Mouse (Mus musculus) small intestine, adult 2 months (tissue): ENCODE data around the gene Egflam. TPM values are rescaled to one million over a fixed set of nuclear protein-coding genes. Genes with fewer than 3 reads are reported as not detected.
A peak's percentile ranks its signal among the peaks of the same experiment; 100 is the strongest.

ENCODE experiments used
- H3K27ac ChIP-seq: fragments of 200-500 bp; 2 replicates; pipeline ENCODE4 v1.5.1; 2012; ENCODE audit warnings: low read depth, low read length, control low read depth, inconsistent platforms; ENCODE audit not compliant: insufficient read depth
- H3K27me3 ChIP-seq: fragments of 200-500 bp; 2 replicates; pipeline ENCODE4 v1.6.1; 2012; ENCODE audit warnings: mild to moderate bottlenecking, moderate library complexity, low read length, inconsistent platforms; ENCODE audit not compliant: control insufficient read depth, insufficient read depth
- H3K36me3 ChIP-seq: fragments of 200-500 bp; 2 replicates; pipeline ENCODE4 v1.6.1; 2012; ENCODE audit warnings: mild to moderate bottlenecking, low read length, control low read depth, inconsistent platforms; ENCODE audit not compliant: control insufficient read depth, insufficient read depth
- H3K4me1 ChIP-seq: fragments of 200-500 bp; 2 replicates; pipeline ENCODE4 v1.6.1; 2012; ENCODE audit warnings: low read length, inconsistent platforms, mixed read lengths; ENCODE audit not compliant: control insufficient read depth, insufficient read depth, insufficient read length
- H3K4me3 ChIP-seq: fragments of 200-500 bp; 2 replicates; pipeline ENCODE4 v1.5.1; 2012; ENCODE audit warnings: low read depth, mild to moderate bottlenecking, control low read depth, inconsistent platforms, low read length, moderate library complexity
- CTCF ChIP-seq: fragments of 200-500 bp; IDR thresholded peaks from 2 replicates; pipeline ENCODE4 v1.5.1; 2012; ENCODE audit warnings: low read depth, mild to moderate bottlenecking, control low read depth, inconsistent platforms, low read length, moderate library complexity, mixed read lengths; ENCODE audit not compliant: insufficient replicate concordance, insufficient read length; ENCODE audit errors: extremely low read depth
- POLR2A ChIP-seq: fragments of 200-500 bp; IDR thresholded peaks from 2 replicates; pipeline ENCODE4 v1.6.1; 2012; ENCODE audit warnings: low read depth, mild to moderate bottlenecking, control low read depth, inconsistent platforms, low read length, moderate library complexity
- WGBS: fragments of 180-500 bp; shearing (Covaris S2); methylation state at CpG from one replicate; pipeline ENCODE4 v1.1.7; 2018; 5-methylcytosine and 5-hydroxymethylcytosine counted together
- polyA plus RNA-seq: library from polyadenylated mRNA; depleted of rRNA; stranded (reverse); fragments of >200 nt; gene quantifications from 2 replicates; pipeline ENCODE4 v1.2.3, GENCODE M21; 2012

Egflam gene
- polyA plus RNA-seq, 1 experiment, result 1.3 TPM

DNA sequence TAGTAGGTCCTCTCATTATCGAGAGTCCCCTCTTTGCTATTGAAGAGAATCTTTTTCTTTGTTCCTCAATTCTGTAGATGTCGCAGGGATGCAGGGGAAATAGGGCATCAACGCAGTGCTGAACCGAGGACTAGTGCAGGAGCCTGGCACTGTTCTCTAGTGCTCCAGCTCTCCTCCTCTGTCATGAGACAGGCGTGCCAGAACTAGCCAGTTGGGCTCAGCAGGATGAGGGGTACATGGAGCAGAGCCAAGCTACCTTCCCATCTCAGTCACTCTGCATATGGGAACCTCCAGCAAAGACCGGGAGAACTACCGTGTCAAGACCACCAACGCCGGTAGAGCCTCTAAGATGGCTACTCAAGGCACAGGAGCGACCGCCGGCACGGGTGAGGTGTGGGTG, 193.3 kb downstream of the Egflam start:
- H3K36me3 ChIP-seq, result no peaks in the 10 kb centered on the region
- TF ChIP-seq POLR2A, result no peak
- TF ChIP-seq CTCF, result no peak
- no peaks in the 10 kb centered on the region for H3K4me1 ChIP-seq
- H3K4me3 ChIP-seq, result no peak overlapping the region
- 91% methylated on average over 13 of the region's 13 CpGs for WGBS
- H3K27me3 ChIP-seq, result no peaks in the 10 kb centered on the region
- no peak overlapping the region for H3K27ac ChIP-seq

DNA sequence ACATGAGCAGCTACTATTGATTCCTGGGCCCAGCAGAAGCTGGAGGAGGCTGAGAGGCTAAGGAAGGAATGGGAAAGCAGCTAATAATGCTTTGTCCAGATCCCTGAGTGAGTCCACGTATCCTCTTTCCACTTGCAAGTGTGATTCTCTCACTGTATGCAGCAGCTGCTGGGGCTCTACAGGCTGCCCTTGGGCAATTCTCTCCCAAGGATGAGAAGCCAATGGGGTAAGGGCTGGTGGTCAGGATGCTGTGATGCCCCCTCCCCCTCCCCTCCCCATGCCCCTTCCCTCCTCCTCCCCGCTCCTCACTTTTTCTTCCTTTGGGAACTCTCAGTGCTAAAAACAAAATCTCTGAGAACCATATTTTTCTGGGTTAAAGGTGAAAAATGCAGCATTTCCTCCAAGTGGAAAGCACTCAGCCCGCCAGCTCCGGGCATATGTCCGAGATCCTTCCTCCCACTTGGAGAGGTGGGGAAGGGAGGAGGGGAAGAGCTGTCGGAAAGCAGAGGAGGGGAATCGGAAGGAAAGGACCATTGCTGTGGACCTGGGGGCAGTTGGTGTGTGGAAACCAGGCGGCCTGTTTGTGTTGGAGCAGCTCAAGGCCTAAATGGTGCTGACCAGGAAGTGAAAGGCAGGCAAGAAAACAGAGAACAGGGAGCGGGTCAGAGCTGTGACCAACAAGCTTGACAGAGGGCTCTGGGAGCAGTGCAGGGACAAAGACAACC, 194.4 kb downstream of the Egflam start:
- H3K27me3 ChIP-seq, result no peaks in the 10 kb centered on the region
- H3K4me3 ChIP-seq, result no peak overlapping the region
- H3K36me3 ChIP-seq, result no peaks in the 10 kb centered on the region
- 64% methylated on average over 9 of the region's 9 CpGs for WGBS
- no peaks in the 10 kb centered on the region for H3K4me1 ChIP-seq
- peak overlapping the region; percentile 49; the same call in 1 of the 2 replicates for H3K27ac ChIP-seq
- TF ChIP-seq CTCF, result no peak
- no peak for TF ChIP-seq POLR2A

DNA sequence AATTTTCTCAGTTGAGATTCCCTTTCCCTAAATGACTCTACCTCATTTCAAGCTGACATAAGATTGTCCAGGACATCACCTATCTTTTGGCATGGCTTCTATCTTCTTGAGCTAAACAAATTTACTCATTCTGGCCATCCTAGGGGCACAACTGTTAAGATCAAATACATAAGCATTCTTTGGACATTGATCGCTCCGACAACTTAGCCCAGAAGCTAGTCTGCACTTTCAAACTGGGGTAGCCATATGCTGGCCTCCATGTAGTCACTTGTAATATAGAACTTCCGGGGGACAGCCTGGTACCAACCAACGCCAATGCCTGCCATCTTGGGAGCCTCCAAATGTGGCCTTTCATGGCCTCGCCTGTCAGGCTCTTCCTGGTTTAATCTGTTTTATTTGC, 195.2 kb downstream of the Egflam start:
- Histone ChIP-seq H3K27ac (no peak overlapping the region), H3K36me3 (no peaks in the 10 kb centered on the region), H3K4me1 (no peaks in the 10 kb centered on the region), H3K27me3 (no peaks in the 10 kb centered on the region), H3K4me3 (no peak overlapping the region)
- TF ChIP-seq POLR2A, result no peak
- TF ChIP-seq CTCF, result no peak
- WGBS, result 91% methylated on average over 5 of the region's 5 CpGs

DNA sequence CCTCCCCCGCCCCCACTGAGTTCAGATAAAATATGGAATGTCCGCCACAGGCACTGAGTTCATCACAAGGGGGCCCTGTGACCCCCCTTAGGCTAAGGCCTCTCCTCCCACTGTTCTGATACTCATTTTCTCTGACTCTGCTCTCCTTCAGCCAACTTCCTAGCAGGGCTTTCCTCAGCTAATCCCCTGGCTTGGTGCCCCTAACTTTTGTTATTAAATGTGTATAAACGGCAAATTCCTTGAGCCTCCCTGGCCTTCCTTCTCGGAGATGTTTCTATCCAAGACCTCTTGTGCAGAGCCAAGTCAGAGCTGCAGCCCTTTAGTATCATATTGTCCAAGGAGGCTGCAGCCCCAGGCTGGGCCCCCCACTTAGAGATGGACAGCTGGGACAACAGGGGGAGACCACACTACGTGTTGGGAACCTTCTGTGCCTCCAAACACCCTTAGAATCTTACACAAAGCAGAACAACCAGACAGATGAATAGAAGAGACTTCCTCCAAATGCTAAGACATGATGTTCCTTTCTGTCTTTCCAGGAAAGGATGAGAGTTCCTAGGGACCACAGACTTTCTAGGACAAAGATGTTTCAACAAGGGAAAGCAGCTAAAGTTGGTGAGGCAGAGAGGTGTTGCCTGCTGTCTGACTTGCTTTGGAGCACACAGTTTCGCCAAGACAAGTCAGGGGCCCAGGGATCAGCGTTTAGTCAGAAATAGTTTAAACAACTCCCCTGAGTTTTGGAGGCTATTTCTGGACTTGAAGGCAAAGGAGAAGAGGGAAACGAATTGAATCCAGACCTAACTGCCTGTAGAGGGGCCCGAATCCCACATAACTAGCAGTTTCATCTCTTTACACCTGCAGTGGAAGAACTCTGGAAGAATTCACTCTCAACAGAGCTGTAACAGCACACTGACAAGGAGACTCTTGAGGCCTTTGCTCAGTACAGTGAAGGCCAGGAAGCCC, 196.5 kb downstream of the Egflam start:
- no peaks in the 10 kb centered on the region for H3K27me3 ChIP-seq
- 66% methylated on average over 9 of the region's 9 CpGs for WGBS
- no peak for TF ChIP-seq POLR2A
- H3K4me1 ChIP-seq, result no peaks in the 10 kb centered on the region
- H3K36me3 ChIP-seq, result no peaks in the 10 kb centered on the region
- H3K27ac ChIP-seq, result peak overlapping the region; percentile 34; the same call in 1 of the 2 replicates
- no peak overlapping the region for H3K4me3 ChIP-seq

DNA sequence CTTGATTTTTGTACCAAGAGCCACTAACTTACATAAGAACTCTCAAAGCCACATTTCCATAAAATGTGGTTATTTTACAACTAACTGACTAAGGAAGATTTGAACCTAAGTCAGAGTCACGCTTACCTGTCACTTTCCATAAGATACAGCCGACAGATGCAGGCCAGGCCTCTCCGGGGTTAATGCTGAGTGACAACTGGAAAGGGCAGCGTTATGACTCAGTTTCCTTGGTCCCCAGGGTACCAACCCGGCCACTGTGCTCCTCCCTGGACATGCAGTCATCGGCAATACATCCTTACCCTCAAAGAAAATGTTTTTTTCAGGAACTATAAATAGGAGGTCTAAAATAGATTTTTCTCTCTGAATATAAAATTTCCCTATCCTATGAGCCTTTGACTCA, 197.9 kb downstream of the Egflam start:
- Histone ChIP-seq H3K4me1 (no peaks in the 10 kb centered on the region), H3K4me3 (no peak overlapping the region), H3K27me3 (no peaks in the 10 kb centered on the region), H3K36me3 (no peaks in the 10 kb centered on the region), H3K27ac (no peak overlapping the region)
- 72% methylated on average over 6 of the region's 6 CpGs for WGBS
- TF ChIP-seq POLR2A (no peak), CTCF (no peak)

DNA sequence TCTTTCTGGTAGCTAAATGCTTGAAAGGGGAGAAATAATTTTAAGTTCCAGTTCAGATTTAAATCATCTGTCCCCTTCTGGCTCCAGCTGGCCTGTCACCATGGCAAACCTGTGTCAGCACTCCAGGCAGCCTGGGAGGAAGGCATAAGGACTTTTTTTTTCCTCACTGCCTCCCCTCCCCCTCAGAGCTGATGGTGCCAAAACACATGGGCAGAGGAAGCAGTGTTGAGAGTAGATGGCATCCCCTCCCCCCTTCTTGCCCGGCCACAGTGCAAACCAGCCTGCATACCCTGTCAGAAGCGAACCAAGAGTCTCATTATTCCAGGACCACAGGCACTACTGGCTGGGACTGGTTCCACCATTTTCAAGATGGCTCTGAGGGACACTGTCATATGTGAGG, 199.4 kb downstream of the Egflam start:
- H3K27ac ChIP-seq, result no peak overlapping the region
- no peaks in the 10 kb centered on the region for H3K4me1 ChIP-seq
- TF ChIP-seq POLR2A (no peak), CTCF (no peak)
- no peaks in the 10 kb centered on the region for H3K36me3 ChIP-seq
- H3K4me3 ChIP-seq, result no peak overlapping the region
- no peaks in the 10 kb centered on the region for H3K27me3 ChIP-seq
- 64% methylated on average over 2 of the region's 2 CpGs for WGBS
